Mouse (Mus musculus): ENCODE measurements around the gene Oma1. TPM values are rescaled to one million over a fixed set of nuclear protein-coding genes. Genes with fewer than 3 reads are reported as not detected.

Gene Oma1
- polyA plus RNA-seq, 1 experiment: 32.2 TPM

- no peaks in the 10 kb centered on the region for H3K36me3 ChIP-seq (ENCODE audit: control insufficient read depth, insufficient read depth, low read length)
- no peak for DNase-seq
- H3K4me1 ChIP-seq (replicated peaks; ENCODE audit: control insufficient read depth, insufficient read depth, low read length): 0 out of 2 replicates have a peak, but pooled peaks cover 2% of the 10 kb centered on the region
- no peaks in the 10 kb centered on the region for H3K27me3 ChIP-seq (ENCODE audit: control insufficient read depth, insufficient read depth, low read length)
- TF ChIP-seq POLR2A (IDR thresholded peaks at IDR 0.05; ENCODE audit: control insufficient read depth, extremely low read depth, insufficient read depth, low read length, poor library complexity): no peak
- TF ChIP-seq CTCF (IDR thresholded peaks at IDR 0.05; ENCODE audit: borderline replicate concordance, control insufficient read depth, extremely low read depth, insufficient read depth, low read length, poor library complexity): no peak
- H3K4me3 ChIP-seq (ENCODE audit: control insufficient read depth, insufficient read depth, low read length): no peak overlapping the region
- no peak overlapping the region for H3K27ac ChIP-seq (ENCODE audit: control insufficient read depth, insufficient read depth, low read length)
- WGBS: 95% methylated on average over 2 of the region's 2 CpGs
Observed at GRCm38 (mm10) chr4:103346058-103346457, 32.4 kb downstream of the Oma1 start.

- H3K4me1 ChIP-seq (replicated peaks; ENCODE audit: control insufficient read depth, insufficient read depth, low read length): 0 out of 2 replicates have a peak, but pooled peaks cover 2% of the 10 kb centered on the region
- no peak overlapping the region for H3K4me3 ChIP-seq (ENCODE audit: control insufficient read depth, insufficient read depth, low read length)
- no peaks in the 10 kb centered on the region for H3K27me3 ChIP-seq (ENCODE audit: control insufficient read depth, insufficient read depth, low read length)
- no peak overlapping the region for H3K27ac ChIP-seq (ENCODE audit: control insufficient read depth, insufficient read depth, low read length)
- 93% methylated on average over 5 of the region's 5 CpGs for WGBS
- no peak for DNase-seq
- no peak for TF ChIP-seq CTCF (IDR thresholded peaks at IDR 0.05; ENCODE audit: borderline replicate concordance, control insufficient read depth, extremely low read depth, insufficient read depth, low read length, poor library complexity)
- no peak for TF ChIP-seq POLR2A (IDR thresholded peaks at IDR 0.05; ENCODE audit: control insufficient read depth, extremely low read depth, insufficient read depth, low read length, poor library complexity)
- no peaks in the 10 kb centered on the region for H3K36me3 ChIP-seq (ENCODE audit: control insufficient read depth, insufficient read depth, low read length)
Observed at GRCm38 (mm10) chr4:103346849-103347248, 33.2 kb downstream of the Oma1 start.

GRCm38 (mm10) chr4:103349219-103349618 lies 35.6 kb downstream of the Oma1 start:
- no peak overlapping the region for H3K4me3 ChIP-seq (ENCODE audit: control insufficient read depth, insufficient read depth, low read length)
- H3K36me3 ChIP-seq (ENCODE audit: control insufficient read depth, insufficient read depth, low read length): no peaks in the 10 kb centered on the region
- no peak for TF ChIP-seq CTCF (IDR thresholded peaks at IDR 0.05; ENCODE audit: borderline replicate concordance, control insufficient read depth, extremely low read depth, insufficient read depth, low read length, poor library complexity)
- no peak for TF ChIP-seq POLR2A (IDR thresholded peaks at IDR 0.05; ENCODE audit: control insufficient read depth, extremely low read depth, insufficient read depth, low read length, poor library complexity)
- no peak for DNase-seq
- no peaks in the 10 kb centered on the region for H3K27me3 ChIP-seq (ENCODE audit: control insufficient read depth, insufficient read depth, low read length)
- H3K4me1 ChIP-seq (replicated peaks; ENCODE audit: control insufficient read depth, insufficient read depth, low read length): 0 out of 2 replicates have a peak, but pooled peaks cover 2% of the 10 kb centered on the region
- WGBS: 95% methylated on average over 4 of the region's 4 CpGs
- H3K27ac ChIP-seq (ENCODE audit: control insufficient read depth, insufficient read depth, low read length): no peak overlapping the region

GRCm38 (mm10) chr4:103352926-103353325 lies 39.3 kb downstream of the Oma1 start:
- TF ChIP-seq CTCF (IDR thresholded peaks at IDR 0.05; ENCODE audit: borderline replicate concordance, control insufficient read depth, extremely low read depth, insufficient read depth, low read length, poor library complexity) (no peak), POLR2A (IDR thresholded peaks at IDR 0.05; ENCODE audit: control insufficient read depth, extremely low read depth, insufficient read depth, low read length, poor library complexity) (no peak)
- no peak overlapping the region for H3K4me3 ChIP-seq (ENCODE audit: control insufficient read depth, insufficient read depth, low read length)
- H3K36me3 ChIP-seq (ENCODE audit: control insufficient read depth, insufficient read depth, low read length): no peaks in the 10 kb centered on the region
- WGBS: 94% methylated on average over 5 of the region's 5 CpGs
- H3K4me1 ChIP-seq (replicated peaks; ENCODE audit: control insufficient read depth, insufficient read depth, low read length): 0 out of 2 replicates have a peak, but pooled peaks cover 2% of the 10 kb centered on the region
- H3K27ac ChIP-seq (ENCODE audit: control insufficient read depth, insufficient read depth, low read length): no peak overlapping the region
- no peak for DNase-seq
- H3K27me3 ChIP-seq (ENCODE audit: control insufficient read depth, insufficient read depth, low read length): no peaks in the 10 kb centered on the region

- no peaks in the 10 kb centered on the region for H3K36me3 ChIP-seq (ENCODE audit: control insufficient read depth, insufficient read depth, low read length)
- H3K4me1 ChIP-seq (replicated peaks; ENCODE audit: control insufficient read depth, insufficient read depth, low read length): no peaks in the 10 kb centered on the region
- H3K4me3 ChIP-seq (ENCODE audit: control insufficient read depth, insufficient read depth, low read length): no peak overlapping the region
- WGBS: 95% methylated on average over 3 of the region's 3 CpGs
- no peak for DNase-seq
- TF ChIP-seq CTCF (IDR thresholded peaks at IDR 0.05; ENCODE audit: borderline replicate concordance, control insufficient read depth, extremely low read depth, insufficient read depth, low read length, poor library complexity) (no peak), POLR2A (IDR thresholded peaks at IDR 0.05; ENCODE audit: control insufficient read depth, extremely low read depth, insufficient read depth, low read length, poor library complexity) (no peak)
- H3K27ac ChIP-seq (ENCODE audit: control insufficient read depth, insufficient read depth, low read length): no peak overlapping the region
- H3K27me3 ChIP-seq (ENCODE audit: control insufficient read depth, insufficient read depth, low read length): no peaks in the 10 kb centered on the region
Observed at GRCm38 (mm10) chr4:103357457-103357856, 43.8 kb downstream of the Oma1 start.

- WGBS: 74% methylated on average over 9 of the region's 9 CpGs
- TF ChIP-seq POLR2A (IDR thresholded peaks at IDR 0.05; ENCODE audit: control insufficient read depth, extremely low read depth, insufficient read depth, low read length, poor library complexity): no peak
- no peak for TF ChIP-seq CTCF (IDR thresholded peaks at IDR 0.05; ENCODE audit: borderline replicate concordance, control insufficient read depth, extremely low read depth, insufficient read depth, low read length, poor library complexity)
- Histone ChIP-seq H3K27ac (ENCODE audit: control insufficient read depth, insufficient read depth, low read length) (no peak overlapping the region), H3K4me1 (replicated peaks; ENCODE audit: control insufficient read depth, insufficient read depth, low read length) (no peaks in the 10 kb centered on the region), H3K27me3 (ENCODE audit: control insufficient read depth, insufficient read depth, low read length) (no peaks in the 10 kb centered on the region), H3K36me3 (ENCODE audit: control insufficient read depth, insufficient read depth, low read length) (no peaks in the 10 kb centered on the region), H3K4me3 (ENCODE audit: control insufficient read depth, insufficient read depth, low read length) (no peak overlapping the region)
- DNase-seq: no peak
Observed at GRCm38 (mm10) chr4:103358941-103359448, 45.4 kb downstream of the Oma1 start.

- WGBS: 91% methylated on average over 5 of the region's 5 CpGs
Observed at GRCm38 (mm10) chr4:103382171-103382570, 68.6 kb downstream of the Oma1 start.

More at GRCm38 (mm10) chr4:103382171-103382570, 68.6 kb downstream of the Oma1 start:
- TF ChIP-seq CTCF (IDR thresholded peaks at IDR 0.05; ENCODE audit: borderline replicate concordance, control insufficient read depth, extremely low read depth, insufficient read depth, low read length, poor library complexity): no peak
- TF ChIP-seq POLR2A (IDR thresholded peaks at IDR 0.05; ENCODE audit: control insufficient read depth, extremely low read depth, insufficient read depth, low read length, poor library complexity): no peak
- H3K4me1 ChIP-seq (replicated peaks; ENCODE audit: control insufficient read depth, insufficient read depth, low read length): no peaks in the 10 kb centered on the region
- H3K27ac ChIP-seq (ENCODE audit: control insufficient read depth, insufficient read depth, low read length): no peak overlapping the region
- no peaks in the 10 kb centered on the region for H3K36me3 ChIP-seq (ENCODE audit: control insufficient read depth, insufficient read depth, low read length)
- H3K27me3 ChIP-seq (ENCODE audit: control insufficient read depth, insufficient read depth, low read length): no peaks in the 10 kb centered on the region
- H3K4me3 ChIP-seq (ENCODE audit: control insufficient read depth, insufficient read depth, low read length): no peak overlapping the region
- DNase-seq: no peak
